Mouse (Mus musculus) heart, embryonic 12.5 days (tissue): Measurements from ENCODE around the gene Itgb2l. TPM values are rescaled to one million over a fixed set of nuclear protein-coding genes. Genes with fewer than 3 reads are reported as not detected.
A peak's percentile ranks its signal among the peaks of the same experiment; 100 is the strongest.

Experiments used
- ATAC-seq: fragments of 200-750 bp; cut with Nextera tagmentation; 2 replicates; pipeline ENCODE4 v1.8.0; 2017; ENCODE audit warnings: moderate TSS enrichment, moderate library complexity; ENCODE audit not compliant: insufficient number of reproducible peaks, low FRiP score
- H3K27ac ChIP-seq: fragments of 300-500 bp; sonication (generic); 2 replicates; pipeline ENCODE4 v1.5.1; 2016; ENCODE audit warnings: mild to moderate bottlenecking, moderate library complexity; ENCODE audit not compliant: poor library complexity, severe bottlenecking
- H3K27me3 ChIP-seq: fragments of 300-500 bp; sonication (generic); replicated peaks from 2 replicates; pipeline ENCODE4 v1.6.1; 2016; ENCODE audit warnings: mild to moderate bottlenecking, moderate library complexity
- H3K36me3 ChIP-seq: fragments of 300-500 bp; sonication (generic); 2 replicates; pipeline ENCODE4 v1.6.1; 2016; ENCODE audit warnings: mild to moderate bottlenecking, moderate library complexity
- H3K4me1 ChIP-seq: fragments of 300-500 bp; sonication (generic); replicated peaks from 2 replicates; pipeline ENCODE4 v1.6.1; 2016; ENCODE audit warnings: mild to moderate bottlenecking
- H3K4me2 ChIP-seq: fragments of 300-500 bp; sonication (generic); 2 replicates; pipeline ENCODE4 v1.6.1; 2016; ENCODE audit warnings: mild to moderate bottlenecking, moderate library complexity
- H3K4me3 ChIP-seq: fragments of 300-500 bp; sonication (generic); 2 replicates; pipeline ENCODE4 v1.5.1; 2016; ENCODE audit warnings: mild to moderate bottlenecking
- H3K9ac ChIP-seq: fragments of 300-500 bp; sonication (generic); 2 replicates; pipeline ENCODE4 v1.6.1; 2016; ENCODE audit warnings: mild to moderate bottlenecking, moderate library complexity
- H3K9me3 ChIP-seq: fragments of 300-500 bp; sonication (generic); replicated peaks from 2 replicates; pipeline ENCODE4 v1.6.1; 2016; ENCODE audit warnings: mild to moderate bottlenecking, moderate library complexity
- WGBS: fragments of 180-500 bp; shearing (Covaris S2); methylation state at CpG from one replicate; pipeline ENCODE4 v1.1.7; 2016; 5-methylcytosine and 5-hydroxymethylcytosine counted together
- polyA plus RNA-seq: library from polyadenylated mRNA; unstranded; fragments of >200 nt; fragmentation: Nextera tagmentation; extraction: Ambion mirVana; gene quantifications from 2 replicates; pipeline ENCODE4 v1.2.1, GENCODE M21; 2016

Gene Itgb2l
- polyA plus RNA-seq, 1 experiment from 2014 or later: not detected

- Histone ChIP-seq H3K9ac (no peak overlapping the region), H3K4me2 (no peak overlapping the region), H3K27me3 (0 out of 2 replicates have a peak, but pooled peaks cover 16% of the 10 kb centered on the region), H3K4me1 (no peaks in the 10 kb centered on the region), H3K36me3 (no peaks in the 10 kb centered on the region), H3K27ac (no peak overlapping the region), H3K9me3 (no peaks in the 10 kb centered on the region), H3K4me3 (no peak overlapping the region)
- WGBS: 79% methylated on average over 7 of the region's 7 CpGs
- no peak for ATAC-seq
These were observed 16.7 kb downstream of the Itgb2l start for GRCm38 (mm10) chr16:96426671-96427070.

GRCm38 (mm10) chr16:96425044-96425443, 18.4 kb downstream of the Itgb2l start:
- Histone ChIP-seq H3K27ac (no peak overlapping the region), H3K27me3 (0 out of 2 replicates have a peak, but pooled peaks cover 6% of the 10 kb centered on the region), H3K9me3 (no peaks in the 10 kb centered on the region), H3K4me2 (no peak overlapping the region), H3K9ac (no peak overlapping the region), H3K36me3 (no peaks in the 10 kb centered on the region), H3K4me3 (no peak overlapping the region), H3K4me1 (no peaks in the 10 kb centered on the region)
- no peak for ATAC-seq
- 65% methylated on average over 2 of the region's 2 CpGs for WGBS

- no peak overlapping the region for H3K9ac ChIP-seq
- WGBS: 6% methylated on average over 4 of the region's 4 CpGs
- no peak overlapping the region for H3K4me3 ChIP-seq
- no peak overlapping the region for H3K4me2 ChIP-seq
- H3K36me3 ChIP-seq: no peaks in the 10 kb centered on the region
- H3K27ac ChIP-seq: peak overlapping the region; percentile 41; the same call in 1 of the 2 replicates
- ATAC-seq: 0 out of 2 replicates have a peak, but pooled peaks have one; percentile 61
- no peaks in the 10 kb centered on the region for H3K27me3 ChIP-seq
- no peaks in the 10 kb centered on the region for H3K9me3 ChIP-seq
- peaks cover 21% of the 10 kb centered on the region for H3K4me1 ChIP-seq
These were observed 35.4 kb downstream of the Itgb2l start for GRCm38 (mm10) chr16:96408064-96408465.

GRCm38 (mm10) chr16:96406312-96406711, 37.1 kb downstream of the Itgb2l start:
- Histone ChIP-seq H3K9me3 (no peaks in the 10 kb centered on the region), H3K27me3 (no peaks in the 10 kb centered on the region), H3K9ac (no peak overlapping the region), H3K4me1 (peaks cover 31% of the 10 kb centered on the region), H3K4me2 (no peak overlapping the region), H3K4me3 (no peak overlapping the region), H3K27ac (peak overlapping the region; percentile 92), H3K36me3 (no peaks in the 10 kb centered on the region)
- ATAC-seq: 0 out of 2 replicates have a peak, but pooled peaks have one; percentile 45
- 23% methylated on average over 4 of the region's 4 CpGs for WGBS

GRCm38 (mm10) chr16:96402294-96402693, 41.1 kb downstream of the Itgb2l start:
- ATAC-seq: no peak
- no peak overlapping the region for H3K9ac ChIP-seq
- no peaks in the 10 kb centered on the region for H3K9me3 ChIP-seq
- 70% methylated on average over 6 of the region's 6 CpGs for WGBS
- no peak overlapping the region for H3K4me3 ChIP-seq
- H3K27me3 ChIP-seq: no peaks in the 10 kb centered on the region
- H3K4me2 ChIP-seq: no peak overlapping the region
- no peaks in the 10 kb centered on the region for H3K36me3 ChIP-seq
- no peak overlapping the region for H3K27ac ChIP-seq
- H3K4me1 ChIP-seq: peaks cover 39% of the 10 kb centered on the region

GRCm38 (mm10) chr16:96400046-96400445, 43.4 kb downstream of the Itgb2l start:
- Histone ChIP-seq H3K4me2 (no peak overlapping the region), H3K27ac (no peak overlapping the region), H3K9ac (no peak overlapping the region), H3K27me3 (no peaks in the 10 kb centered on the region), H3K36me3 (no peaks in the 10 kb centered on the region), H3K4me1 (peaks cover 25% of the 10 kb centered on the region), H3K4me3 (no peak overlapping the region), H3K9me3 (no peaks in the 10 kb centered on the region)
- ATAC-seq: no peak
- WGBS: 75% methylated on average over 4 of the region's 4 CpGs

- Histone ChIP-seq H3K36me3 (no peaks in the 10 kb centered on the region), H3K9me3 (no peaks in the 10 kb centered on the region), H3K4me3 (no peak overlapping the region), H3K4me1 (peaks cover 25% of the 10 kb centered on the region), H3K4me2 (no peak overlapping the region), H3K27me3 (no peaks in the 10 kb centered on the region), H3K27ac (no peak overlapping the region; the same call in 1 of the 2 replicates), H3K9ac (no peak overlapping the region)
- ATAC-seq: no peak
- 59% methylated on average over 3 of the region's 3 CpGs for whole genome bisulfite sequencing
These were observed 44.6 kb downstream of the Itgb2l start for GRCm38 (mm10) chr16:96398806-96399205.

GRCm38 (mm10) chr16:96396013-96396650, 47.3 kb downstream of the Itgb2l start:
- H3K9ac ChIP-seq: no peak overlapping the region
- H3K36me3 ChIP-seq: no peaks in the 10 kb centered on the region
- ATAC-seq: no peak
- H3K4me1 ChIP-seq: peaks cover 15% of the 10 kb centered on the region
- no peak overlapping the region for H3K4me3 ChIP-seq
- 64% methylated on average over 9 of the region's 9 CpGs for WGBS
- no peak overlapping the region for H3K4me2 ChIP-seq
- no peaks in the 10 kb centered on the region for H3K9me3 ChIP-seq
- H3K27ac ChIP-seq: no peak overlapping the region
- H3K27me3 ChIP-seq: no peaks in the 10 kb centered on the region

GRCm38 (mm10) chr16:96395516-96395915, 47.9 kb downstream of the Itgb2l start:
- 75% methylated on average over 4 of the region's 4 CpGs for WGBS
- Histone ChIP-seq H3K9ac (no peak overlapping the region), H3K27ac (no peak overlapping the region), H3K36me3 (no peaks in the 10 kb centered on the region), H3K4me2 (no peak overlapping the region), H3K27me3 (no peaks in the 10 kb centered on the region), H3K4me1 (peaks cover 15% of the 10 kb centered on the region), H3K9me3 (no peaks in the 10 kb centered on the region), H3K4me3 (no peak overlapping the region)
- no peak for ATAC-seq

GRCm38 (mm10) chr16:96391070-96391469, 52.3 kb downstream of the Itgb2l start:
- Histone ChIP-seq H3K36me3 (no peaks in the 10 kb centered on the region), H3K27me3 (no peaks in the 10 kb centered on the region), H3K4me3 (no peak overlapping the region), H3K27ac (no peak overlapping the region), H3K9ac (no peak overlapping the region), H3K4me1 (no peaks in the 10 kb centered on the region), H3K9me3 (no peaks in the 10 kb centered on the region), H3K4me2 (no peak overlapping the region)
- no peak for ATAC-seq

- ATAC-seq: no peak
- no peaks in the 10 kb centered on the region for H3K36me3 ChIP-seq
- peaks cover 3% of the 10 kb centered on the region; the same call in 1 of the 2 replicates for H3K9me3 ChIP-seq
- no peak overlapping the region for H3K9ac ChIP-seq
- no peak overlapping the region for H3K27ac ChIP-seq
- no peak overlapping the region for H3K4me3 ChIP-seq
- no peaks in the 10 kb centered on the region for H3K4me1 ChIP-seq
- 70% methylated on average over 5 of the region's 5 CpGs for WGBS
- no peaks in the 10 kb centered on the region for H3K27me3 ChIP-seq
- no peak overlapping the region for H3K4me2 ChIP-seq
These were observed 54.9 kb downstream of the Itgb2l start for GRCm38 (mm10) chr16:96388481-96388880.
